Mouse (Mus musculus): Measurements from ENCODE around the gene Olfr1128. TPM values are rescaled to one million over a fixed set of nuclear protein-coding genes. Genes with fewer than 3 reads are reported as not detected.

Gene Olfr1128
- polyA plus RNA-seq, 1 experiment from 2014 or later, result not detected

Other genes with a start within 250 kb of the Olfr1128 start
- not detected in 2 replicates for gene Olfr1118, start 238.0 kb downstream of the Olfr1128 start, polyA plus RNA-seq (2016; fragmentation: Nextera tagmentation; extraction: Ambion mirVana)
- gene Olfr1120, start 190.7 kb downstream of the Olfr1128 start, polyA plus RNA-seq (2016; fragmentation: Nextera tagmentation; extraction: Ambion mirVana), result not detected in 2 replicates
- not detected in 2 replicates for gene Olfr1121, start 175.6 kb downstream of the Olfr1128 start, polyA plus RNA-seq (2016; fragmentation: Nextera tagmentation; extraction: Ambion mirVana)
- not detected in 2 replicates for gene Olfr1122, start 159.7 kb downstream of the Olfr1128 start, polyA plus RNA-seq (2016; fragmentation: Nextera tagmentation; extraction: Ambion mirVana)
- gene Olfr1123, start 128.9 kb downstream of the Olfr1128 start, polyA plus RNA-seq (2016; fragmentation: Nextera tagmentation; extraction: Ambion mirVana), result not detected in 2 replicates
- gene Olfr1124, start 115.3 kb downstream of the Olfr1128 start, polyA plus RNA-seq (2016; fragmentation: Nextera tagmentation; extraction: Ambion mirVana), result 0.07 TPM in 1 of 2 replicates, not detected in the other
- gene Olfr1126, start 91.6 kb downstream of the Olfr1128 start, polyA plus RNA-seq (2016; fragmentation: Nextera tagmentation; extraction: Ambion mirVana), result not detected in 2 replicates
- not detected in 2 replicates for gene Pramel7, start 48.4 kb downstream of the Olfr1128 start, polyA plus RNA-seq (2016; fragmentation: Nextera tagmentation; extraction: Ambion mirVana)
- gene Pramel6, start 39.0 kb downstream of the Olfr1128 start, polyA plus RNA-seq (2016; fragmentation: Nextera tagmentation; extraction: Ambion mirVana), result not detected in 2 replicates
- not detected in 2 replicates for gene Olfr153, start 13.7 kb downstream of the Olfr1128 start, polyA plus RNA-seq (2016; fragmentation: Nextera tagmentation; extraction: Ambion mirVana)
- not detected in 2 replicates for gene Olfr1129, start 28.4 kb upstream of the Olfr1128 start, polyA plus RNA-seq (2016; fragmentation: Nextera tagmentation; extraction: Ambion mirVana)
- not detected in 2 replicates for gene Olfr1130, start 60.7 kb upstream of the Olfr1128 start, polyA plus RNA-seq (2016; fragmentation: Nextera tagmentation; extraction: Ambion mirVana)
- not detected in 2 replicates for gene Olfr1131, start 81.6 kb upstream of the Olfr1128 start, polyA plus RNA-seq (2016; fragmentation: Nextera tagmentation; extraction: Ambion mirVana)
- gene Olfr1132, start 92.0 kb upstream of the Olfr1128 start, polyA plus RNA-seq (2016; fragmentation: Nextera tagmentation; extraction: Ambion mirVana), result not detected in 2 replicates
- not detected in 2 replicates for gene Olfr1133, start 101.8 kb upstream of the Olfr1128 start, polyA plus RNA-seq (2016; fragmentation: Nextera tagmentation; extraction: Ambion mirVana)
- not detected in 2 replicates for gene Olfr1134, start 112.9 kb upstream of the Olfr1128 start, polyA plus RNA-seq (2016; fragmentation: Nextera tagmentation; extraction: Ambion mirVana)
- gene Olfr1135, start 128.1 kb upstream of the Olfr1128 start, polyA plus RNA-seq (2016; fragmentation: Nextera tagmentation; extraction: Ambion mirVana), result not detected in 2 replicates
- not detected in 2 replicates for gene Olfr1136, start 148.4 kb upstream of the Olfr1128 start, polyA plus RNA-seq (2016; fragmentation: Nextera tagmentation; extraction: Ambion mirVana)
- gene Olfr1137, start 167.6 kb upstream of the Olfr1128 start, polyA plus RNA-seq (2016; fragmentation: Nextera tagmentation; extraction: Ambion mirVana), result not detected in 2 replicates
- gene Olfr1138, start 194.4 kb upstream of the Olfr1128 start, polyA plus RNA-seq (2016; fragmentation: Nextera tagmentation; extraction: Ambion mirVana), result not detected in 2 replicates
- gene Olfr1140, start 198.2 kb upstream of the Olfr1128 start, polyA plus RNA-seq (2016; fragmentation: Nextera tagmentation; extraction: Ambion mirVana), result not detected in 2 replicates
- not detected in 2 replicates for gene Olfr1141, start 208.4 kb upstream of the Olfr1128 start, polyA plus RNA-seq (2016; fragmentation: Nextera tagmentation; extraction: Ambion mirVana)
- not detected in 2 replicates for gene Olfr152, start 233.9 kb upstream of the Olfr1128 start, polyA plus RNA-seq (2016; fragmentation: Nextera tagmentation; extraction: Ambion mirVana)